Mouse (Mus musculus): Measurements from ENCODE around the gene Armc2. TPM values are rescaled to one million over a fixed set of nuclear protein-coding genes. Genes with fewer than 3 reads are reported as not detected.

Gene Armc2
- polyA plus RNA-seq, 1 experiment from 2014 or later, result 0.82 TPM

GRCm38 (mm10) chr10:42004690-42005089 is 13.6 kb downstream of the Armc2 start:
- Histone ChIP-seq H3K27me3 (ENCODE audit: control insufficient read depth, insufficient read depth, low read length) (no peaks in the 10 kb centered on the region), H3K27ac (ENCODE audit: low read depth, low read length) (no peak overlapping the region; the same call in 1 of the 2 replicates), H3K36me3 (ENCODE audit: control insufficient read depth, insufficient read depth, low read length) (no peaks in the 10 kb centered on the region), H3K4me2 (no peak overlapping the region), H3K4me3 (ENCODE audit: low read depth, low read length) (no peak overlapping the region), H3K9me3 (replicated peaks; ENCODE audit: control insufficient read depth, low read length) (no peaks in the 10 kb centered on the region), H3K4me1 (ENCODE audit: control insufficient read depth, insufficient read depth, low read length) (peaks cover 18% of the 10 kb centered on the region), H3K9ac (ENCODE audit: low read depth, low read length) (no peak overlapping the region)
- ATAC-seq (replicated peaks; ENCODE audit: insufficient number of reproducible peaks, low FRiP score, low TSS enrichment), result no peak
- WGBS (ENCODE audit: insufficient replicate concordance), result 33% methylated on average over 7 of the region's 7 CpGs

- Histone ChIP-seq H3K4me2 (no peak overlapping the region), H3K27me3 (ENCODE audit: control insufficient read depth, insufficient read depth, low read length) (no peaks in the 10 kb centered on the region), H3K27ac (ENCODE audit: low read depth, low read length) (no peak overlapping the region), H3K4me3 (ENCODE audit: low read depth, low read length) (no peak overlapping the region), H3K9me3 (replicated peaks; ENCODE audit: control insufficient read depth, low read length) (no peaks in the 10 kb centered on the region), H3K36me3 (ENCODE audit: control insufficient read depth, insufficient read depth, low read length) (no peaks in the 10 kb centered on the region), H3K9ac (ENCODE audit: low read depth, low read length) (no peak overlapping the region), H3K4me1 (ENCODE audit: control insufficient read depth, insufficient read depth, low read length) (peaks cover 18% of the 10 kb centered on the region)
- WGBS (ENCODE audit: insufficient replicate concordance), result 85% methylated on average over 1 of the region's 1 CpGs
- ATAC-seq (replicated peaks; ENCODE audit: insufficient number of reproducible peaks, low FRiP score, low TSS enrichment), result no peak
These were observed 14.2 kb downstream of the Armc2 start for GRCm38 (mm10) chr10:42004056-42004455.

- H3K9me3 ChIP-seq (replicated peaks; ENCODE audit: control insufficient read depth, low read length), result no peaks in the 10 kb centered on the region
- H3K36me3 ChIP-seq (ENCODE audit: control insufficient read depth, insufficient read depth, low read length), result no peaks in the 10 kb centered on the region
- WGBS (ENCODE audit: insufficient replicate concordance), result 72% methylated on average over 1 of the region's 1 CpGs
- no peak overlapping the region for H3K9ac ChIP-seq (ENCODE audit: low read depth, low read length)
- H3K4me3 ChIP-seq (ENCODE audit: low read depth, low read length), result no peak overlapping the region
- no peaks in the 10 kb centered on the region for H3K27me3 ChIP-seq (ENCODE audit: control insufficient read depth, insufficient read depth, low read length)
- H3K4me2 ChIP-seq, result no peak overlapping the region
- no peak overlapping the region for H3K27ac ChIP-seq (ENCODE audit: low read depth, low read length)
- peaks cover 18% of the 10 kb centered on the region for H3K4me1 ChIP-seq (ENCODE audit: control insufficient read depth, insufficient read depth, low read length)
- ATAC-seq (replicated peaks; ENCODE audit: insufficient number of reproducible peaks, low FRiP score, low TSS enrichment), result no peak
These were observed 14.7 kb downstream of the Armc2 start for GRCm38 (mm10) chr10:42003576-42003975.

DNA sequence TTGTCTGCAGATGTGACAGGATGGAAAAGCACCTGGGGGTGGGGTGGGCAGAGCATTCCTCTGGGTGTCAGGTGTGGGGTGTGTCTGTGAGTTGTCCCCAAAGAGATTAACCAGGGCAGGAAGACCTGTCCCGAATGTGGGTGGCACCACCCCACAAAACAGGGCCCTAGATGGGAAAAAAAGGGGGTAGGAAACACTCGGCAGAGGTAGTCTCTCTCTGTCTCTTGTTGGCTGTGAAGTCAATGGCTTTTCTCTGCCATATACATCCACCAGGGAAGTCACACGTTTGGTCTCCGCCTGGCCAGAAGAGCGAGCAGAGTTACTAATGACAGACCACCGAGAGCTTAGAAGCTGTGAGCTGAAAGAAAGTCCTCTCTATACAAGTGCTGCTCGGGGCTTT is 15.8 kb downstream of the Armc2 start:
- no peaks in the 10 kb centered on the region for H3K27me3 ChIP-seq (ENCODE audit: control insufficient read depth, insufficient read depth, low read length)
- no peak overlapping the region for H3K4me2 ChIP-seq
- WGBS (ENCODE audit: insufficient replicate concordance), result 62% methylated on average over 7 of the region's 7 CpGs
- no peaks in the 10 kb centered on the region for H3K36me3 ChIP-seq (ENCODE audit: control insufficient read depth, insufficient read depth, low read length)
- no peaks in the 10 kb centered on the region for H3K9me3 ChIP-seq (replicated peaks; ENCODE audit: control insufficient read depth, low read length)
- no peak overlapping the region for H3K9ac ChIP-seq (ENCODE audit: low read depth, low read length)
- H3K27ac ChIP-seq (ENCODE audit: low read depth, low read length), result no peak overlapping the region
- H3K4me3 ChIP-seq (ENCODE audit: low read depth, low read length), result no peak overlapping the region
- no peak for ATAC-seq (replicated peaks; ENCODE audit: insufficient number of reproducible peaks, low FRiP score, low TSS enrichment)
- peaks cover 21% of the 10 kb centered on the region for H3K4me1 ChIP-seq (ENCODE audit: control insufficient read depth, insufficient read depth, low read length)

GRCm38 (mm10) chr10:42001260-42001659 is 17.0 kb downstream of the Armc2 start:
- Histone ChIP-seq H3K4me1 (ENCODE audit: control insufficient read depth, insufficient read depth, low read length) (peaks cover 21% of the 10 kb centered on the region), H3K27ac (ENCODE audit: low read depth, low read length) (no peak overlapping the region), H3K36me3 (ENCODE audit: control insufficient read depth, insufficient read depth, low read length) (no peaks in the 10 kb centered on the region), H3K4me2 (no peak overlapping the region), H3K9ac (ENCODE audit: low read depth, low read length) (no peak overlapping the region), H3K4me3 (ENCODE audit: low read depth, low read length) (no peak overlapping the region), H3K9me3 (replicated peaks; ENCODE audit: control insufficient read depth, low read length) (no peaks in the 10 kb centered on the region), H3K27me3 (ENCODE audit: control insufficient read depth, insufficient read depth, low read length) (no peaks in the 10 kb centered on the region)
- no peak for ATAC-seq (replicated peaks; ENCODE audit: insufficient number of reproducible peaks, low FRiP score, low TSS enrichment)
- WGBS (ENCODE audit: insufficient replicate concordance), result 82% methylated on average over 3 of the region's 3 CpGs

DNA sequence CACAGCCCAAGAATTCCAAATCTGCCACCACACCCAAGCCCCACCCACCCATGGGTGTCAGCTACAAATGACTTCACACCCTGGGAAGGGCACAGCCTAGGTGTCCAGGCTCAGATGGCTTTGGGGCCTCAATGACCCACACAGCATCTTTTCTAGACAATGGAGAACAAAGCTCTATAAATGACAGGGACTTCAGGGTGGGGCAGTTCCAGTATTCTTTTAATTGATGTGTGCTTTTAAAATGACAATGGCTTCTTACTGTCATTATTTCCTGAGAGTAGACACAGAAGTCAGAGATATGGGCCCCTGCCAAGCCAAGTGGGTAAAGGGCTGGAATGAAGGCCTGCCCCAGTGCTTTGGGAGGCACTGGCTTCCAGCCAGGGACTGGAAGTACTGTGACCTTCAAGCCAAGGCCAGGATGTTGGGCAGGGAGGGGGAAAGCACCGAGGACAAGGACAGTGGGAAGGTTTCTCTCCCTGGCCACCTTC is 20.5 kb downstream of the Armc2 start:
- peaks cover 5% of the 10 kb centered on the region; the same call in 1 of the 2 replicates for H3K4me1 ChIP-seq (ENCODE audit: control insufficient read depth, insufficient read depth, low read length)
- H3K4me2 ChIP-seq, result no peak overlapping the region
- H3K9ac ChIP-seq (ENCODE audit: low read depth, low read length), result no peak overlapping the region
- H3K4me3 ChIP-seq (ENCODE audit: low read depth, low read length), result no peak overlapping the region
- WGBS (ENCODE audit: insufficient replicate concordance), result 17% methylated on average over 1 of the region's 1 CpGs
- no peak for ATAC-seq (replicated peaks; ENCODE audit: insufficient number of reproducible peaks, low FRiP score, low TSS enrichment)
- no peaks in the 10 kb centered on the region for H3K27me3 ChIP-seq (ENCODE audit: control insufficient read depth, insufficient read depth, low read length)
- no peaks in the 10 kb centered on the region for H3K9me3 ChIP-seq (replicated peaks; ENCODE audit: control insufficient read depth, low read length)
- no peak overlapping the region for H3K27ac ChIP-seq (ENCODE audit: low read depth, low read length)
- no peaks in the 10 kb centered on the region for H3K36me3 ChIP-seq (ENCODE audit: control insufficient read depth, insufficient read depth, low read length)

GRCm38 (mm10) chr10:41996157-41996556 is 22.1 kb downstream of the Armc2 start:
- 39% methylated on average over 8 of the region's 8 CpGs for WGBS (ENCODE audit: insufficient replicate concordance)
- no peak for ATAC-seq (replicated peaks; ENCODE audit: insufficient number of reproducible peaks, low FRiP score, low TSS enrichment)
- H3K4me2 ChIP-seq, result no peak overlapping the region
- H3K27me3 ChIP-seq (ENCODE audit: control insufficient read depth, insufficient read depth, low read length), result 0 out of 2 replicates have a peak, but pooled peaks cover 3% of the 10 kb centered on the region
- no peaks in the 10 kb centered on the region for H3K36me3 ChIP-seq (ENCODE audit: control insufficient read depth, insufficient read depth, low read length)
- H3K9me3 ChIP-seq (replicated peaks; ENCODE audit: control insufficient read depth, low read length), result no peaks in the 10 kb centered on the region
- H3K9ac ChIP-seq (ENCODE audit: low read depth, low read length), result no peak overlapping the region
- H3K4me1 ChIP-seq (ENCODE audit: control insufficient read depth, insufficient read depth, low read length), result peaks cover 5% of the 10 kb centered on the region; the same call in 1 of the 2 replicates
- no peak overlapping the region for H3K27ac ChIP-seq (ENCODE audit: low read depth, low read length)
- H3K4me3 ChIP-seq (ENCODE audit: low read depth, low read length), result no peak overlapping the region

GRCm38 (mm10) chr10:41995051-41995450 is 23.2 kb downstream of the Armc2 start:
- Histone ChIP-seq H3K36me3 (ENCODE audit: control insufficient read depth, insufficient read depth, low read length) (no peaks in the 10 kb centered on the region), H3K9ac (ENCODE audit: low read depth, low read length) (no peak overlapping the region), H3K9me3 (replicated peaks; ENCODE audit: control insufficient read depth, low read length) (no peaks in the 10 kb centered on the region), H3K4me2 (no peak overlapping the region), H3K27ac (ENCODE audit: low read depth, low read length) (no peak overlapping the region), H3K27me3 (ENCODE audit: control insufficient read depth, insufficient read depth, low read length) (peaks cover 5% of the 10 kb centered on the region; the same call in 1 of the 2 replicates), H3K4me1 (ENCODE audit: control insufficient read depth, insufficient read depth, low read length) (peaks cover 8% of the 10 kb centered on the region; the same call in 1 of the 2 replicates), H3K4me3 (ENCODE audit: low read depth, low read length) (no peak overlapping the region)
- ATAC-seq (replicated peaks; ENCODE audit: insufficient number of reproducible peaks, low FRiP score, low TSS enrichment), result no peak
- 70% methylated on average over 2 of the region's 2 CpGs for WGBS (ENCODE audit: insufficient replicate concordance)

DNA sequence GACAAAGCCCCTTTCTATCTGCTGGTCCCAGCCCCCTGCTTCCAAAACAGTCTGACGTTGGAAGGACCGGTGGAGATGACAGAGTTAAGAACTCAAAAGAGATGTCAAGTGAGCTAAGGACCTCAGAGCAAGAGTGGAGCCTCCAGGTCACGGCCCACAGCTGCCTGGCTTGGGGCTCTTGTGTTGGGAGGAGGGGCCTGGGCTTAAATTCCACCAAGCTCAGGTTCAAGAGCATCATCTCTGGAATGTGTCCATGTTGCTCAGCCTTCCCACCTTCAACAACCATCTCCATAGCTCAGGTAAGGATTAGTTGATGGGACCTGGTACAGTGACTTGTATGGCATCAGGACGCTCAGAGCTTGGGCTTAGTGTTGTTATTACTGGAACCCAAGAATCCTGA is 23.7 kb downstream of the Armc2 start:
- ATAC-seq (replicated peaks; ENCODE audit: insufficient number of reproducible peaks, low FRiP score, low TSS enrichment), result no peak
- no peaks in the 10 kb centered on the region for H3K36me3 ChIP-seq (ENCODE audit: control insufficient read depth, insufficient read depth, low read length)
- peaks cover 5% of the 10 kb centered on the region; the same call in 1 of the 2 replicates for H3K27me3 ChIP-seq (ENCODE audit: control insufficient read depth, insufficient read depth, low read length)
- peaks cover 8% of the 10 kb centered on the region; the same call in 1 of the 2 replicates for H3K4me1 ChIP-seq (ENCODE audit: control insufficient read depth, insufficient read depth, low read length)
- no peaks in the 10 kb centered on the region for H3K9me3 ChIP-seq (replicated peaks; ENCODE audit: control insufficient read depth, low read length)
- no peak overlapping the region for H3K9ac ChIP-seq (ENCODE audit: low read depth, low read length)
- H3K4me2 ChIP-seq, result no peak overlapping the region
- no peak overlapping the region for H3K4me3 ChIP-seq (ENCODE audit: low read depth, low read length)
- WGBS (ENCODE audit: insufficient replicate concordance), result 36% methylated on average over 4 of the region's 4 CpGs
- no peak overlapping the region for H3K27ac ChIP-seq (ENCODE audit: low read depth, low read length)

Data from heart, embryonic 11.5 days (tissue).